Mouse (Mus musculus): ENCODE results near the gene Pigv.
"Not testable (repeated sequence)": the region's sequence is repeated elsewhere in the genome, so short reads cannot be mapped to it uniquely, and the experiment has no call there.

Gene Pigv

GRCm38 (mm10) chr4:133672845-133673647, 599 bp upstream of the Pigv start:
- peak; percentile 56 for DNase-seq (ENCODE audit: low read depth, low spot score)

GRCm38 (mm10) chr4:133671184-133671880, 1.1 kb downstream of the Pigv start:
- peak; percentile 82 for DNase-seq (ENCODE audit: low read depth, low spot score)

- no peak for DNase-seq (ENCODE audit: low read depth, low spot score)
Observed at GRCm38 (mm10) chr4:133669652-133670210, 2.7 kb downstream of the Pigv start.

- DNase-seq (ENCODE audit: low read depth, low spot score) = peak; percentile 83
Observed at GRCm38 (mm10) chr4:133668537-133668936, 3.9 kb downstream of the Pigv start.

- DNase-seq (ENCODE audit: low read depth, low spot score) = peak; percentile 32
Observed at GRCm38 (mm10) chr4:133666199-133666598, 6.2 kb downstream of the Pigv start.

GRCm38 (mm10) chr4:133665118-133665517, 7.3 kb downstream of the Pigv start:
- DNase-seq (ENCODE audit: low read depth, low spot score) = no peak

GRCm38 (mm10) chr4:133662945-133663344, 9.5 kb downstream of the Pigv start:
- no peak for DNase-seq (ENCODE audit: low read depth, low spot score)

GRCm38 (mm10) chr4:133662421-133662820, 10.0 kb downstream of the Pigv start:
- no peak for DNase-seq (ENCODE audit: low read depth, low spot score)

GRCm38 (mm10) chr4:133660193-133661155, 12.0 kb downstream of the Pigv start:
- DNase-seq (ENCODE audit: low read depth, low spot score) = peak; percentile 81

- DNase-seq (ENCODE audit: low read depth, low spot score) = peak; percentile 61
Observed at GRCm38 (mm10) chr4:133659497-133660192, 12.8 kb downstream of the Pigv start.

GRCm38 (mm10) chr4:133658729-133659128, 13.7 kb downstream of the Pigv start:
- DNase-seq (ENCODE audit: low read depth, low spot score) = no peak

GRCm38 (mm10) chr4:133657829-133658458, 14.5 kb downstream of the Pigv start:
- DNase-seq (ENCODE audit: low read depth, low spot score) = no peak

- no peak for DNase-seq (ENCODE audit: low read depth, low spot score)
Observed at GRCm38 (mm10) chr4:133656997-133657396, 15.4 kb downstream of the Pigv start.

GRCm38 (mm10) chr4:133656294-133656693, 16.2 kb downstream of the Pigv start:
- DNase-seq (ENCODE audit: low read depth, low spot score) = no peak

GRCm38 (mm10) chr4:133654070-133654469, 18.4 kb downstream of the Pigv start:
- DNase-seq (ENCODE audit: low read depth, low spot score) = not testable (repeated sequence)

GRCm38 (mm10) chr4:133652746-133653145, 19.7 kb downstream of the Pigv start:
- no peak for DNase-seq (ENCODE audit: low read depth, low spot score)

GRCm38 (mm10) chr4:133651986-133652385, 20.5 kb downstream of the Pigv start:
- DNase-seq (ENCODE audit: low read depth, low spot score) = no peak

GRCm38 (mm10) chr4:133651445-133651844, 21.0 kb downstream of the Pigv start:
- no peak for DNase-seq (ENCODE audit: low read depth, low spot score)

- DNase-seq (ENCODE audit: low read depth, low spot score) = peak; percentile 53
Observed at GRCm38 (mm10) chr4:133649989-133650699, 22.3 kb downstream of the Pigv start, which contains the start of gene Zdhhc18. Zdhhc18 (minus strand) TSS chr4:133650154.

- not testable (repeated sequence) for DNase-seq (ENCODE audit: low read depth, low spot score)
Observed at GRCm38 (mm10) chr4:133649464-133649863, 23.0 kb downstream of the Pigv start.

Data from skeletal muscle tissue, adult 2 months (tissue).